Mouse (Mus musculus) gastrocnemius, postnatal 25 days (tissue): ENCODE data around the gene Rplp0. TPM values are rescaled to one million over a fixed set of nuclear protein-coding genes. Genes with fewer than 3 reads are reported as not detected.
"Not testable (repeated sequence)": the region's sequence is repeated elsewhere in the genome, so short reads cannot be mapped to it uniquely, and the experiment has no call there.

Experiments
- DNase-seq: peaks from one replicate; pipeline ENCODE4 v3.0.0; 2022
- total RNA-seq, 2 experiments: library from RNA; stranded (reverse); gene quantifications; 1 replicate in 1 of 2; 2 replicates in 1 of 2; pipeline ENCODE4 v1.2.3; 2021

Gene Rplp0
- total RNA-seq, 2 experiments from 2014 or later, result 558 to 572 TPM

DNA sequence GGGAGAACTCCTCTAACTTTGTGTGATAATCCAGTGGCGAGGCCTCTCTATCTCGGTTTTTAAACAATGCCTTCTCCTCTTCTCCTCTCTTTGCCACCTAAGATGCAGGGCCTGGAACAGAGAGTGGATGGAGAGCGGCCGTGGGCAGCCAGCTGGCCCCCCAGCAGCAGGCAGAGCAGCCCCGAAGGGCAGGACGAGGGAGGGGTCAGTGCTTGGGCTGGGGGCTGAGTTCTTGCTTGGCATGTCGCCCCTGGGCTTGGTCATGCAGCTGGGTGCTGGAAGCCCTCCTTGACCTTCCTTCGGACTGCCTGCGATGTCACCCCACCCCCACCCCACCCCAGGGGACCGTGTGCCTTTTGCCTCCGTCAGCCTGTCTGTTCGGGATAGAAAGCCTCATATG is 7.9 kb upstream of the Rplp0 start:
- DNase-seq, result no peak

DNA sequence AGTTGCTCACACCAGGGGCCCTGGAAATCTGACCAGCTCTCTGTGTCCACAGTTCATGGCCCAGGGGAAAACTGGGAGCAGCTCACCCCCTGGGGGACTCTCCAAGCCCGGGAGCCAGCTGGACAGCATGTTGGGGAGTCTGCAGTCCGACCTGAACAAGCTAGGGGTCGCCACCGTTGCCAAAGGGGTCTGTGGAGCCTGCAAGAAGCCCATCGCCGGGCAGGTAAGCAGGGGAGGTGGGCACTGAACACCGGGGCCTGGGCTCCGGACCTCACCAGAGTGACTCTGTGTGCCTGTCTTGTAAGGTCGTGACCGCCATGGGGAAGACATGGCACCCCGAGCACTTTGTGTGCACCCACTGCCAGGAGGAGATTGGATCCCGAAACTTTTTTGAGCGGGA is 7.5 kb upstream of the Rplp0 start:
- no peak for DNase-seq

- DNase-seq, result no peak
These were observed 5.4 kb upstream of the Rplp0 start for GRCm38 (mm10) chr5:115553801-115554420.

- DNase-seq, result no peak
These were observed 4.6 kb upstream of the Rplp0 start for GRCm38 (mm10) chr5:115554536-115555291.

- DNase-seq, result no peak
These were observed 3.0 kb upstream of the Rplp0 start for GRCm38 (mm10) chr5:115556217-115556616.

GRCm38 (mm10) chr5:115558182-115558794 is 979 bp upstream of the Rplp0 start:
- DNase-seq, result no peak

DNA sequence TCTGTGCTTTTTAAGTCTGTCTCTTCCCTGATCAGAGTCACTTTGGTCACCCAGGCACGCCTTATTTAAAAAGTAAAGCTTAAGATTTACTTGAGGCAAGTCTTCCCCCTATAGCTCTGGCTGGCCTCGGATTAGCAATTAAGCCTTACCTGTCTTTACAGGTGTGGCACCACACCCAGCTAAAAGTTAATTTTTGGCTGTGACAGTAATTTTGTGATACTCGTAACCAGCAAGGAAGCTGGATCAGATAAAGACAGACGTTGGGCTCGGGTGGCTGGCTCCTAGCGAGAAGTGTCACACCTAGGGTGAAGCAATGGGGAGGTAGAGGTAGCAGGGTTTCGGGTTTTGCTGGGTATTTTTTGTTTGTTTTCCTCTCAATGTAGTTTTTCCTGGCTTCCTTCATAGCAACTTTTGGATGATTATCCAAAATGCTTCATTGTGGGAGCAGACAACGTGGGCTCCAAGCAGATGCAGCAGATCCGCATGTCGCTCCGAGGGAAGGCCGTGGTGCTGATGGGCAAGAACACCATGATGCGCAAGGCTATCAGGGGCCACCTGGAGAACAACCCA is 1.2 kb downstream of the Rplp0 start:
- no peak for DNase-seq

GRCm38 (mm10) chr5:115563771-115564585 is 4.7 kb downstream of the Rplp0 start:
- no peak for DNase-seq

- peak; percentile 79 for DNase-seq
These were observed 5.6 kb downstream of the Rplp0 start, which contains the start of gene Gcn1l1 for GRCm38 (mm10) chr5:115564737-115565393. TSS of gene Gcn1l1 (plus strand) at chr5:115565254.

DNA sequence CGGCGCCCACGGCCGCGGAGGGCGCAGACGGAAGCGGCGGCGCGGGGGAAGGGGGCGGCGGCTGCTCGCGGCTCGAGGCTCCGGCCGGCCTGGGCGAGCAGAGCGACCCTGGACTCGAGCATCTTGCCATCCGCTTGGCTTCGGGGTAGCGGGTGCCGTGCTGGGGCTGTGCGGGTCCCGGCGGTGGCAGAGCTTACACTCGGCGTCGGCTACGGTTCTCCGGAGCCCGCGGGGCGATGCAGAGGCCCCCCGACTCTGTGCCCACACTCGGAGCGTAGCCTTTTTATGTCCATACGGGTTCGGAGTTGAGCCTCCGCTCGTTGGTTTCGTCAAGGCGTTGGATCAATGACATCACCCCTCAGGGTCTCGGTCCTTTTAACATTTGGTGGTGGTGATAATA is 6.1 kb downstream of the Rplp0 start:
- DNase-seq, result no peak

DNA sequence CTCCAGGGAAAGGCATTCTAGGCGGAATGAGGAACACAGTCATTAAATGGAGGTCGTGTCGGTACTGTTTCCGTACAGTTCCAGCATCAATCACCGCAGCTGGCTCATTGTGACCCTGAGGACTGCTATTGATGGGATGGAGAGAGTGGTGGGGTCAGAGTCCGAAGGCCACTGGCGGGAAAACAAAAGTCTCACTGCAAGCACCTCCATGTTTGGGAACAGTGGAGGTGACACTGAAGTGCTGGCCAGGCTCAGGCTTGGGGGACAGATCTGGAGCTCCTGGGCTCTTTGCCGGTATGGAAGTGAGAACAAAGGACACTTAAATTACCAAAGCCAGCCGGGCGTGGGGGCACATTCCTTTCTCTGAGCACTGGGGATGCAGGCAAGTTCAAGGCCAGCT is 9.4 kb downstream of the Rplp0 start:
- DNase-seq, result no peak

- no peak for DNase-seq
These were observed 10.0 kb downstream of the Rplp0 start for GRCm38 (mm10) chr5:115569308-115569707.

DNA sequence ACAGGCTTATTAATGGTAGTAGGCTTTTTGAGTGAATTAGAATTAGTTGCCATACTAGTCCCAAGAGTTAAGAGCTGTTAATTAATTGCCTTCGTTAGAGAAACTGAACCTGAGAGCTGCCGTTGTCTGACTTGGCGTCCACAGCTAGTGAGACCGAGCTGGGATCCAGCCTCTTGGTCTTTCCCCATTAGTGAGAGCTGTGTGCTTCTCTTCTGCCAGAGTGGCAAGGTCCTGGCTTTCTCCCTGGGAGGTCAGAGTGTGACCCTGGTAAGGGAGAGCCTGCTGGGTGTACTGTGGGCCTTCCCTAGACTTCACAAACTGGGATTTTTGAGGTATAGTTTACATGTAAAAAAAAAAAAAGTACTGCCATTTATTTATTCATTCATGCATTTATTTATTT is 10.5 kb downstream of the Rplp0 start:
- DNase-seq, result no peak

- DNase-seq, result no peak
These were observed 11.8 kb downstream of the Rplp0 start for GRCm38 (mm10) chr5:115571086-115571485.

GRCm38 (mm10) chr5:115572679-115573535 is 13.6 kb downstream of the Rplp0 start:
- DNase-seq, result peak; percentile 39

DNA sequence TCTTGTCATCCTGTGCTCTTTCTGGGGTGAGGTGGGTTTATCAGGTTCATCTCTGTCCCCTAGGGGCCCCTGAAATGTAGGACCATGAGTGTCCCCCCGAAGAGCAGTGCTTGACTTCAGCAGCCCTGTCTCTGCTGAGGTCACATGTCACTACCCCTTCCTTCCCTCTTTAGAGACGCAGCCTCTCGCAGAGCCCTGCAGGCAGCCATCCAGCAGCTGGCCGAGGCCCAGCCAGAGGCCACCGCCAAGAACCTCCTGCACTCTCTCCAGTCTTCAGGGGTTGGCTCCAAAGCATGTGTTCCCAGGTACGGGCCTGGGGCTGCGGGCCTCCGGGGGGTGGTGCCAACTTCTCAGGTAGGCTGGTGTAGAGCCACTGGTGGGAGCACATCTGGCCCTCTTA is 15.7 kb downstream of the Rplp0 start:
- peak; percentile 55 for DNase-seq

- not testable (repeated sequence) for DNase-seq
These were observed 18.4 kb downstream of the Rplp0 start for GRCm38 (mm10) chr5:115577686-115578085.

DNA sequence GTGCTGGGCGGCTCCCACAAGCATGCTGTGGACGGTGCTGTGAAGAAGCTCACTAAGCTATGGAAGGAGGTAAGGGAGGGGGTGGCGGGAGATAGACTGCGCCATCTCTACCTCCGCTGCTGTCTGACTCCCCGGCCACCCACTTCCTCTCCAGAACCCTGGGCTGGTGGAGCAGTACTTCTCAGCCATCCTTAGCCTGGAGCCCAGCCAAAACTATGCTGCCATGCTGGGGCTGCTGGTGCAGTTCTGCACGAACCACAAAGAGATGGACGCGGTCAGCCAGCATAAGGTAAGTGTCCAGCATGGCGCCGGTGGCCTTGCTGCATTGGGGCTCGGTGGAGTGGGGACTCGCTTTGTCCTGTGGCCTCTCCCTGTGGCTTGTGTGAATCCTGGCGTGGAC is 19.7 kb downstream of the Rplp0 start:
- DNase-seq, result no peak

DNA sequence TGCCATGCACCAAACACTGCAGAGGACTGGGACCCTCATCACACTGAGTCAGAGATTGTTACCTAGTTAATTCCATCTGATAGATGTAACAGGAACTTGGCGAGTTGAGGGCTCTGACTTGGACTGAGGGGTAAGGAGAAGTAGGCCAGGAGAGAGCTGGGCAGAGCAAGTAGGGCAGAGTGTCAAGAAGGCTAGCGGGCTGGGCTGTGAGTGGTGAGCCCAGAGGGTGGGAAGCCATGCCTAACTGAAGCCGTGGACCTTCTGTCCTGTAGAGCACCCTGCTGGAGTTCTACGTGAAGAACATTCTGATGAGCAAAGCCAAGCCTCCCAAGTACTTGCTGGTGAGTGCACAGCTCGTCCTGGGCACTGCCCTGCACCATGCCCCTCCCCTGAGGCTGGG is 20.1 kb downstream of the Rplp0 start:
- no peak for DNase-seq

- no peak for DNase-seq
These were observed 21.1 kb downstream of the Rplp0 start for GRCm38 (mm10) chr5:115580229-115581001.
